Mouse (Mus musculus) frontal cortex, postnatal 36 days (tissue): ENCODE measurements around the gene Mob1b.
"Not testable (repeated sequence)": the region's sequence is repeated elsewhere in the genome, so short reads cannot be mapped to it uniquely, and the experiment has no call there.

Source experiments
- DNase-seq, 2 experiments: peaks; one replicate each; pipeline ENCODE4 v3.0.0; 2022; ENCODE audit warnings: low spot score in 2 of 2

Mob1b gene

GRCm38 (mm10) chr5:88699251-88699913 lies 21.3 kb upstream of the Mob1b start:
- no peak for DNase-seq

DNA sequence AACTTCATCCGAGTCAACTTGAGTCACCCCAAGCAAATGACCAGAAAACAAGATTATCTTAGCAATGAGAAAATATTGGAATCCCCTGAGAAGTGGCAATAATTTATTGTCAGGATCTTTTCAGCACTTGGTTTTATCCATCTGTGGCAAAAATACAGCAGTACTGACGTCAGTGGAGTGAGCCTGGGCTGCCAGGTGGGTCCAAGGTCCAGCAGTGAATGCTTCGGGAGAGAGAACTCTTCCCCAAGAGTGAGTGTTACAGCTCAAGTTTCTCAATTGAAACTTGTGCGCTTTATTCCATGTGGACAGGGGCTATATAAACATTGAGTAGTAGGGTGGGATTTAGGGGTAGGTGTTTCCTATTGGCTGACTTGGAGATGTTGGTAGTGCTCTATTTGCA lies 18.6 kb upstream of the Mob1b start:
- no peak for DNase-seq

- DNase-seq: no peak
These were observed 17.1 kb upstream of the Mob1b start for GRCm38 (mm10) chr5:88703551-88703950.

- peak in 1 of 2 experiments; percentile 19 for DNase-seq
These were observed 9.5 kb upstream of the Mob1b start for GRCm38 (mm10) chr5:88711128-88711527.

- peak in 1 of 2 experiments; percentile 44 for DNase-seq
These were observed 8.9 kb upstream of the Mob1b start for GRCm38 (mm10) chr5:88711618-88712224.

- no peak for DNase-seq
These were observed 8.3 kb upstream of the Mob1b start for GRCm38 (mm10) chr5:88712328-88712727.

GRCm38 (mm10) chr5:88716983-88717382 lies 3.7 kb upstream of the Mob1b start:
- no peak for DNase-seq

DNA sequence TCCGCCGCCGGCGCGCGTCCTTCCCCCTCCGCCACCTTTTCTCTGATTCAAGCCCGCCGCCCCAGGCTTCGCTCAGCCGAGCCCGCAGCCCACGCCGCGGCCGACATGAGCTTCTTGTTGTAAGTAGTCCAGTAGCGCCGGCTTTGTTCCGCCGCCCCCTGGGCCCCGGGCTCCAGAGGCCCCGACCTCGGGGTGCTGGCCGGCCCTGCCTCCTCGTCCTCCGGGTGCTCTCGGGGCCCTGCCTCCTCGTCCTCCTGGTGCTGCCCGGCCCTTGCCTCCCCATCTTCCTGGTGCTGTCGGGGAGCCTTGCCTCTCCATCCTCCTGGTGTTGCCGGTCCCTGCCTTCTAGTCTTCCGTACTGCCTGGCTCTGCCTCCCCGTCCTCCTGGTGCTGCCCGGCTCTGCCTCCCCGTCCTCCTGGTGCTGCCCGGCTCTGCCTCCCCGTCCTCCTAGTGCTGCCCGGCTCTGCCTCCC lies 384 bp downstream of the Mob1b start:
- DNase-seq: no peak

DNA sequence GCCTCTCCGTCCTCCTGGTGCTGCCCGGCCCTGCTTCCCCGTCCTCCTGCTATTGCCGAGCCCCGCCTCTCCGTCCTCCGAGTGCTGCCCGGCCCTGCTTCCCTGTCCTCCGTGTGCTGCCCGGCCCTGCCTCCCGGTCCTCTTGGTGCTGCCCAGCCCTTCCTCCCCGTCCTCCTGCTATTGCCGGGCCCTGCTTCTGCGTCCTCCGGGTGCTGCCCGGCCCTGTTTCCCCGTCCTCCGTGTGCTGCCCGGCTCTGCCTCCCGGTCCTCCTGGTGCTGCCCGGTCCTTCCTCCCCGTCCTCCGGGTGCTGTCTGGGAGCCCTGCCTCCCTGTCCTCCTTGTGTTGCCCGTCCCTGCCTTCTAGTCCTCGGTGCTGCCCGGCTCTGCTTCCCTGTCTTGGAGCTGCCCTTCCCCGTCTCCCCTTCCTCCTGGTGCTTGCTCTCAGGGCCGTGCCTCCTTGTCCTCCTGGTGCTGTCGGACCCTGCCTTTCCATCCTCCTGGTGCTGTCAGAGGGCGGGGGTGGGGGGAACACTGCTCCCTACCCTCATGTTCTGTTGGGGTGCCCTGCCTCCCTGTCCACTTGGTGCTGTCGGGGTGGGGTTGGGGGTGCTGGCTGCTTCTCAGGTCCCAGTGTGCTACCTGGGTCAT lies 1.0 kb downstream of the Mob1b start:
- DNase-seq: peak in 1 of 2 experiments; percentile 14

- DNase-seq: peak; percentile 31 to 35
These were observed 1.6 kb downstream of the Mob1b start for GRCm38 (mm10) chr5:88722213-88722600.

DNA sequence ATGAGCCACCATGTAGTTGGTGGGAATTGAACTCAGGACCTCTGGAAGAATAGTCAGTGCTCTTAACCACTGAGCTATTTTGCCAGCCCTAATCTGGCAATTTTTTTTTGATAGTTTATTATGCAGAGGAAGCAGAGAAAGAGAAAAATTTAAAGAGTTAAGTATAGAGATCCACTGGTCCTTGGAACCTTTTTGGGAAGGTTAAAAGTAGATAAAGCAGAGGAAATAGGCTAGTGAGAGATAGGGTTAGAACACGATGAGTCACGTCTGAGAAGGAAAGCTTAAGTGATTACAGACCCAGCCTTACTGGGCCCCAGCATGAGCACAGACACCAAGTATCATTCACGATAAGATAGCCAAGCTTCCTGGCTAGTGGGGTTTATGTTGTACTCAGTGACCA lies 3.4 kb downstream of the Mob1b start:
- no peak for DNase-seq

DNA sequence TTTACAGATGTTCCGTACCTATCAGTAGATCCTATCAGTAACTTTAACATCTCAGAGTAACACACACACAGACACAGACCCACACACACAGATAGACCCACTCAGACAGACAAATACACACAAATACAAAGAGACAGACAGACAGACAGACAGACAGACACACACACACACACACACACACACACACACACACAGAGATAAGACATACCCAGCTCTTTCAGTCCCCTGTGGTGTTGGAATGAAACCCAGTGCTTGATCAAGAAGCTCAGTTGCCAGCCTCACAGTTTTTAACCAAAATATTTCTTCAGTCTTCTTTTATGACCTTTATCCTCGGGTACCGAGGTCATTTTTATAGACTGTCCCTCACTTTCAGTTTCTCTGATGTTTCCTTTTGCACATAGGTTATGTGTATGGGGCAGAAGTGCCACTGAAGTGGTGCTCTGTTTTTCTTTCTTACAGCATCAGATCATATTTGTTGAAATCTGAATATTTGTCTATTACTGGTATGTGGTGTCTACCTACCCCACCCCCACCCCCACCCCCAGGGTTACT lies 7.0 kb downstream of the Mob1b start:
- no peak for DNase-seq

DNA sequence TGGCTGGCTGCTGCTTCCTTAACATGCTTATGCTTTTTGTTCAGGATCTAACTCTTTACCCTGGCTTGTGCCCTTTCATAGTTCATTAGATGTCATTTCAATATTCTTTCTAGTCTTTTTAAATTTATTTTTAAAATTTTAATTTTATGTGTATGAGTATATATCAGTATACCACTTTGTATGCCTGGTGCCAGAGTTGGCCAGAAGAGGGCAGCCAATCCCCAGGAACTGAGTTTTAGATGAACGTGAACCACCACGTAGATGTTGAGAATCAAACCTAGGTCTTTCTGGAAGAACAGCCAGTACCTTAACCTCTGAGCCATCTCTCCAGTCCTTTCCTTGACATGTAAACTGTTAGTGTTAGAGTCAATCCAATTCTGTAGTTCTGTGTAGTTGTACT lies 14.1 kb downstream of the Mob1b start:
- no peak for DNase-seq

GRCm38 (mm10) chr5:88741065-88741464 lies 20.4 kb downstream of the Mob1b start:
- not testable (repeated sequence) for DNase-seq

- no peak for DNase-seq
These were observed 27.1 kb downstream of the Mob1b start for GRCm38 (mm10) chr5:88747774-88748173.

DNA sequence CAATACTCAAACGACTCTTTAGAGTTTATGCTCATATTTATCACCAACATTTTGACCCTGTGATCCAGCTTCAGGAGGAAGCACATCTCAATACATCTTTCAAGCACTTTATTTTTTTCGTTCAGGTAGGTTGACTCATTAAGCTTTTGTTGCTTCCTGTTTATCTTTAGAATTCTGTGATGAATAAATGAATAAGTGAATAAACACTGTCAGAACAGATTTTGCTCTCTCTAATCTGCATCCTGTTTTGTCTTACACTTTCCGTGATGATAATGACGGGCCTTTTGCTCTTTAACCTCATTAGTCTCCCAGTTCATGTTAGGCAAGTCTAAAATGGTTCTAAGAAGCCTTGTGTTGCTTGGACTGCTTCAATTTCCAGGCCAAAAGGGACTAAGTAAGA lies 32.5 kb downstream of the Mob1b start:
- DNase-seq: no peak

DNA sequence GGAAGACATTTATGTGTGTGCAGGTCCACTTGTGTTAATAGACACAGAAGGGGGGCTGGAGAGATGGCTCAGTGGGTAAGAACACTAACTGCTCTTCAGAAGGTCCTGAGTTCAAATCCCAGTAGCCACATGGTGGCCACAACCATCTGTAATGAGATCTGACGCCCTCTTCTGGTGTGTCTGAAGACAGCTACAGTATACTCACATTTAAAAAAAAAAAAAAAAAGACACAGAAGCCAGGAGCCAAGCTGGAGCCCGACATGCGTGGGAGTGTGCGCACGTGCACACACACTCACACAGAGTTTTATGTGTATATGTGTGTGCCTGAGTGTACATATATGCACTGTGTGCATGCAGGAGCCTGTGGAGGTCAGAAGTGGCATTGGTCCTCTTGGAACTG lies 42.0 kb downstream of the Mob1b start:
- DNase-seq: no peak

DNA sequence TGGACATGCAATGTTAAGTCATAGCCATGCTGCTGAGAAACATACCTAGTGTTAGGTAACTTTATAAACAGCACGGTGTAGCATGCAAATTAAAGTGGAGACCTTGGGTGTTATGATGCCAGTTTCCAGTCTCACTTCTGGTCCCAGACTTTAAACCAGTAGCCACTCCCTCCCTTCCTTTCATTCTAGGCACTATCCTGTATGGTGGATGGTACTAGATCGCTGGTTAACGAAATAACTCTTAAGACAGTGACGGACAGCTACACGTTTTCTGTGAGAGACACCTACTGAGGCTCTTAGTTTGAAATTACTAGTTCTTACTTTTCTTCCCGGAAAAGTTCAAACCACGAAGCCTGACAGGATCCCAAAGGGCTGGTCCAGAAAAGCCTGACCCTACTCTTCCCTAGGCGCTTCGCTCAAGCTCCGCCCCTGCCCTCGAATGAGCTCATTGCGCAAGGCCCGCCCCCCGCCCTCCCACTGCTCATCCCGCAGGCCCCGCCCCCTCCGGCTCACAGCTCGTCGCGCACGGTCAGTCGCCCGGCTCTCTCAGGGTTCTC lies 43.9 kb downstream of the Mob1b start:
- no peak for DNase-seq

- DNase-seq: peak; percentile 95 to 96
These were observed 44.4 kb downstream of the Mob1b start, which contains the start of gene Dck for GRCm38 (mm10) chr5:88764987-88765481. TSS of gene Dck (plus strand) at chr5:88764996.

DNA sequence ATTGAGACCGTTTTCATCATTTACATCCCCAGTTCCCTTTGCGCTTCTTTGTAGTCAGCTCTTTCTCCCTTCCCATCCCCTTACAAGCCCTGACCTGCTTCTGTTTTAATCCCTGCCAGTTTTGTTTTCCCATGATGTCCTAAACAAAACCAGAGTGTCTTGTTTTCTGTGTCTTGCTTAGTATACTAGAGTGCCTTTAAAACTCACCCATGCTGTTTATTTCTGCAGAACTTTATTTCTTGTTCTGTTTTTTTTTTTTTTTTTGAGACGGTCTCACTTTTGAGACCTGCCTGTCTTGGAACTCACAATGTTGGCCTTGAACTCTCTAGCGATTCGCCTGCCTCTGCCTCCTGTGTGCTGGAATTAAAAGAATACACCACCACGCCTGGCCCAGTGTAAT lies 44.9 kb downstream of the Mob1b start:
- no peak for DNase-seq

GRCm38 (mm10) chr5:88766121-88766520 lies 45.5 kb downstream of the Mob1b start:
- DNase-seq: no peak

GRCm38 (mm10) chr5:88766863-88767262 lies 46.2 kb downstream of the Mob1b start:
- DNase-seq: no peak
